Mouse (Mus musculus) midbrain, embryonic 14.5 days (tissue): ENCODE measurements around the gene Kmo. TPM values are rescaled to one million over a fixed set of nuclear protein-coding genes. Genes with fewer than 3 reads are reported as not detected.

Source experiments
- ATAC-seq: fragments of 200-750 bp; cut with Nextera tagmentation; 2 replicates; pipeline ENCODE4 v1.8.0; 2017; ENCODE audit warnings: moderate number of reproducible peaks, moderate library complexity; ENCODE audit not compliant: low FRiP score, low TSS enrichment
- DNase-seq: peaks from one replicate; pipeline ENCODE4 v3.0.0-alpha.2; 2015
- H3K27ac ChIP-seq: fragments of 300-500 bp; sonication (generic); replicated peaks from 2 replicates; pipeline ENCODE4 v1.5.1; 2014; ENCODE audit warnings: mild to moderate bottlenecking, low read depth, low read length, moderate library complexity
- H3K27me3 ChIP-seq: fragments of 300-500 bp; sonication (generic); 2 replicates; pipeline ENCODE4 v1.6.1; 2014; ENCODE audit warnings: low read length, control low read depth, mixed read lengths; ENCODE audit not compliant: control insufficient read depth, insufficient read depth
- H3K36me3 ChIP-seq: fragments of 300-500 bp; sonication (generic); 2 replicates; pipeline ENCODE4 v1.6.1; 2014; ENCODE audit warnings: low read length, control low read depth; ENCODE audit not compliant: control insufficient read depth, insufficient read depth
- H3K4me1 ChIP-seq: fragments of 300-500 bp; sonication (generic); 2 replicates; pipeline ENCODE4 v1.6.1; 2014; ENCODE audit warnings: mild to moderate bottlenecking, antibody characterized with exemption, low read length, control low read depth; ENCODE audit not compliant: control insufficient read depth, insufficient read depth
- H3K4me2 ChIP-seq: fragments of 300-500 bp; sonication (generic); 2 replicates; pipeline ENCODE4 v1.6.1; 2014; ENCODE audit warnings: mild to moderate bottlenecking, low read length, moderate library complexity
- H3K4me3 ChIP-seq: fragments of 300-500 bp; sonication (generic); replicated peaks from 2 replicates; pipeline ENCODE4 v1.5.1; 2014; ENCODE audit warnings: low read depth, low read length
- H3K9ac ChIP-seq: fragments of 300-500 bp; sonication (generic); replicated peaks from 2 replicates; pipeline ENCODE4 v1.6.1; 2014; ENCODE audit warnings: mild to moderate bottlenecking, low read length, moderate library complexity
- H3K9me3 ChIP-seq: fragments of 300-500 bp; sonication (generic); 2 replicates; pipeline ENCODE4 v1.6.1; 2016; ENCODE audit warnings: low read length, control low read depth, mixed read lengths; ENCODE audit not compliant: control insufficient read depth
- WGBS: fragments of 180-500 bp; shearing (Covaris S2); extraction: QIAGEN DNeasy Blood & Tissue Kit; methylation state at CpG from one replicate; pipeline ENCODE4 v1.1.7; 2014; 5-methylcytosine and 5-hydroxymethylcytosine counted together
- polyA plus RNA-seq: library from polyadenylated mRNA; unstranded; fragments of >200 nt; fragmentation: Nextera tagmentation; extraction: Ambion mirVana; gene quantifications from 2 replicates; pipeline ENCODE4 v1.2.1, GENCODE M21; 2014

Gene Kmo
- polyA plus RNA-seq, 1 experiment from 2014 or later, result not detected

DNA sequence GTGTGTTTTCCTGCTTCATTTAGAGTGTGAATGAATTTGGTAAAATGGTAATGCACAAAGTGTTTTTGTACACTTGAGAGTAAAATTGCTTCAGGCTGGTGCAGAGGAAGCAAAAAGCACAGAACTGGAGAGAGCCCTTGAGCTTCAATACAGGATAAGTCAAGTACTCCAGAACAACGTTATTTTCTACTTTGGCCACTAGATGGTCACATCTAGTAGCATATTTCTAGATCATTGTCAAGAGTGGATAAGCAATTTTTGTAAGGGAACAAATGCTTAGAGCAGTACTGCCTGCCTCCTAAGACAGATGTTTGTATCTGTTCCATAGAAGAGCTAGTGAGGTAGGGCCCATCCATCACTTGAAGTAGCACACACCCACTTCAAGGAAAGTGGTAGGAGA lies 51.4 kb downstream of the Kmo start:
- H3K4me3 ChIP-seq, result no peak overlapping the region
- H3K27me3 ChIP-seq, result no peaks in the 10 kb centered on the region
- H3K36me3 ChIP-seq, result no peaks in the 10 kb centered on the region
- no peak overlapping the region for H3K9ac ChIP-seq
- no peaks in the 10 kb centered on the region for H3K4me1 ChIP-seq
- 47% methylated on average over 1 of the region's 1 CpGs for WGBS
- DNase-seq, result peak; percentile 42
- H3K27ac ChIP-seq, result no peak overlapping the region
- no peak overlapping the region for H3K4me2 ChIP-seq
- H3K9me3 ChIP-seq, result no peaks in the 10 kb centered on the region
- no peak for ATAC-seq

DNA sequence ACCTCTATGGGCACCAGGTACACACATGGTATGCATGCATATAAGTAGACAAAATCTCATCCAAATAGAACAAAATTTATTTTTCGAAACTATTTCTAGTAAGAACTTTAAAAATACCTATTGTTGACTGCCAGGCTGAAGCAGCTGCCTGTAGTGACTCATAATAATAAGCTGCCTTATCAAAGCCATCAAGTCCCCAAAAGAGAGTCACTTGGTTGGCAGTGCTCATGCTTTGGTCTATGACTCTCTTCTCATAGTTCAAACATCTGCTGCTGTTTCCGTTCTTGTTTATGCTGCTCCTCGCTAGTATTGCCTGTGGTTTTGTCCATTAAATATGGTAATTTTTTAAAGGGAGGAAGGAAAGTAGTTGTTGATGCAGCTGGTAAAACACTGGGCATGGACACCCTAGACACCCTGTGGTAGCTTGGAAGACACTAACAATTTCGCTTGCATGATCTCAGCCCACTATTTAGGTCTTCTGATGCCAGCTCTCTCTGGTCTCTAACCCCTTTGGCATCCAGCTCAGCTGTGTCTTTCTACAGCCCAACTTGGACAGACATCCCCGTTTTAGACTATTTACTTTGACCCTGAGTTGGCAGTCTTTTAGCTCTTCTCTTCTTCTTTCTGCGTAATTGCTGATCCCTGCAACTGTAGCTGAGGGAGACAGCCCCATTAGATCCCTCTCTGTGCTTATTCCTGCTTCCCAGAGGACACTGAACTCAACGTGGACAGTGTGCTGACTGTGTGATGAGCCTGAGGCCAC lies 53.6 kb downstream of the Kmo start:
- Histone ChIP-seq H3K9me3 (no peaks in the 10 kb centered on the region), H3K36me3 (no peaks in the 10 kb centered on the region), H3K4me1 (no peaks in the 10 kb centered on the region), H3K9ac (no peak overlapping the region), H3K27ac (no peak overlapping the region), H3K4me2 (no peak overlapping the region), H3K27me3 (no peaks in the 10 kb centered on the region), H3K4me3 (no peak overlapping the region)
- DNase-seq (no peak), ATAC-seq (no peak)
- WGBS, result 89% methylated on average over 7 of the region's 7 CpGs

DNA sequence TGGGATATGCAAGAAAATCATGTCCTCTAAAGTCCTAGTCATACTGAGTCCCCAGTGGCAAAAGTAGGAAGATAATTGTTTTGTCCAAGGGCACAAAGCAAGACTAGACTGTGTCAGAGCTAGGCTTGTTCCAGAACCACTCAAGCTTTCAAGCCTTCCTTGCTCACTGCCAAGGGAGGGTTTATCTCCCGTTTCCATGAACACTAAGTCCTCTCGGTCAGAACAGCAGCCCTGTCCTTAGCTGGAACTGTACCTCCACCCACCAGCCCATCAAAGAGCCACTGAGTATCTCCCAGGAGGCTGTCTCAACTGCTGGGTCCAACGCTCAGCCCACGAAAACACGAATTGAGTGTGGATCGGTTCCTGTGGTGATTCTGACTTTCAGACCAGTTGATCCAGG lies 54.9 kb downstream of the Kmo start:
- Histone ChIP-seq H3K36me3 (no peaks in the 10 kb centered on the region), H3K27ac (no peak overlapping the region), H3K4me1 (no peaks in the 10 kb centered on the region), H3K4me3 (no peak overlapping the region), H3K4me2 (no peak overlapping the region), H3K9me3 (no peaks in the 10 kb centered on the region), H3K27me3 (no peaks in the 10 kb centered on the region), H3K9ac (no peak overlapping the region)
- WGBS, result 82% methylated on average over 6 of the region's 6 CpGs
- ATAC-seq (no peak), DNase-seq (no peak)

DNA sequence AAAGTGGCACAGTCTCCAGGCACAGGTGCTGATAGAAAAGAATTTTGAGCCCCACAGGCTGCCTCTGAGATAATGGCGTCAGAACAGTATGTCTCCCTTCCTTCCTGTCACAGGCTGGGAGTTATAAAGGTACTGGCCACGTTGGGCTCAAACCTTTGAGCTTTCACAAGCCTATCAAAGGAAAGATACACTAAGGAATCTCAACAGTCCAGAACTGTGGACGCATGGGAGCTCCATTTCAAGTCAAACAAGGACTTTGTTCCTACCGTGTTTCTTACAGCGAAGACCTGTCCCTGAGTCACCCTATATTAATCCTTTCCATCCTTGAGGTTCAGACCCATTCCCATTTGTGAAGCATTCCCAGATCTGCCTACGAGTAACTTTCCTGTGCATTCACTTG lies 57.3 kb downstream of the Kmo start:
- no peaks in the 10 kb centered on the region for H3K36me3 ChIP-seq
- ATAC-seq, result no peak
- H3K4me1 ChIP-seq, result no peaks in the 10 kb centered on the region
- no peak overlapping the region for H3K4me3 ChIP-seq
- WGBS, result 87% methylated on average over 6 of the region's 6 CpGs
- H3K9me3 ChIP-seq, result no peaks in the 10 kb centered on the region
- no peaks in the 10 kb centered on the region for H3K27me3 ChIP-seq
- H3K9ac ChIP-seq, result no peak overlapping the region
- no peak for DNase-seq
- H3K4me2 ChIP-seq, result no peak overlapping the region
- no peak overlapping the region for H3K27ac ChIP-seq

DNA sequence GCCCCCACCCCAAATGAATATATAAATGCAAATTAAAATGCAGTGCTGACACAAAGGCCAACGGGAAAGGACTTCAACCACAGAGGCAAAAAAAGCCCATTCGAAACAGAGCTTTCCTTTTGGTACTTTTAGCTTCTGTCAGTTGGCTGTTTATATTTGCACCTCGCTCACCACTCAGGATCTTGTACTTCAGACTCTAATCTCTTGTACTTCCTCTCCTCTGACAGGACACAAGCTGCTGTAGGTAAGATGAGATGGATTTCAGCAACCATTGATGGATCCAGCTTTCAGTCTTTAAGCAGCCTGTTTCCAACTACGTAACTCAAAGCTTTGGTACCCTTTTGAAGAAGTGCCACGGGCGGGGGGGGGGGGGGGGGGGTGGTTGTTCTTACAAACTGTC lies 60.8 kb downstream of the Kmo start:
- H3K4me1 ChIP-seq, result no peaks in the 10 kb centered on the region
- peaks cover 10% of the 10 kb centered on the region for H3K36me3 ChIP-seq
- H3K9ac ChIP-seq, result no peak overlapping the region
- DNase-seq, result no peak
- no peak for ATAC-seq
- H3K4me2 ChIP-seq, result no peak overlapping the region
- no peak overlapping the region for H3K4me3 ChIP-seq
- no peaks in the 10 kb centered on the region for H3K9me3 ChIP-seq
- WGBS, result 82% methylated on average over 6 of the region's 6 CpGs
- no peak overlapping the region for H3K27ac ChIP-seq
- no peaks in the 10 kb centered on the region for H3K27me3 ChIP-seq

DNA sequence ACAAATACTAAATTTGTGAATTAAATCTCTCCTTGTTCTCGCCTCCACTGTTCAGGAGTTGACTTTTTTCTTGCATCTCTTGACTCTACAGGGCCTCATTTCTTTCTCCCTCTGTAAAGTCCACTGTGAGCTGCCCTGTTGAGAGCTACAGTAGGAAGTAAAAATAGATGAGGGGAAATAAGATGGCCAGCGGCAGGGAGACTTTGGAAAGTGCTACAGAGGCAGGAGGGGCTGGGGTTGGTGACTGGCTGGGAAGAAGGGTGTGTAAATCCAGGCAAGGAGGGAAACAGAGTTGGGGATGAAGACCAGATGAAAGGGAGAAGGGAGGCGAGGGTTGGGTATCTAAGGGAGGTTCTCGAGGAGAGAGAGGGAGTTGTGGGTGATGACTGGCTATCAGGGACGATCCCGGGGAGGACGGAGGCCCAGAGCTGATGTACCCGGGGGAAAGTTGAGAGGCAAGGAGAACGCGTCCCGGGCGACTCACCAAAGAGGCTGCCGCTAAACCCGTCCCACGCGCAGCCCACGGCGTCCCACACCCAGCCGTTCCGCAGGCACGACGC lies 71.6 kb downstream of the Kmo start:
- Histone ChIP-seq H3K27me3 (no peaks in the 10 kb centered on the region), H3K36me3 (peaks cover 4% of the 10 kb centered on the region; the same call in 1 of the 2 replicates), H3K4me2 (peak overlapping the region; percentile 92), H3K9me3 (no peaks in the 10 kb centered on the region), H3K4me3 (peak overlapping the region; percentile 82), H3K27ac (peak overlapping the region; percentile 90), H3K9ac (peak overlapping the region; percentile 84), H3K4me1 (peaks cover 22% of the 10 kb centered on the region)
- WGBS, result under 1% methylated on average over 22 of the region's 22 CpGs
- no peak for ATAC-seq
- DNase-seq, result peak; percentile 41

DNA sequence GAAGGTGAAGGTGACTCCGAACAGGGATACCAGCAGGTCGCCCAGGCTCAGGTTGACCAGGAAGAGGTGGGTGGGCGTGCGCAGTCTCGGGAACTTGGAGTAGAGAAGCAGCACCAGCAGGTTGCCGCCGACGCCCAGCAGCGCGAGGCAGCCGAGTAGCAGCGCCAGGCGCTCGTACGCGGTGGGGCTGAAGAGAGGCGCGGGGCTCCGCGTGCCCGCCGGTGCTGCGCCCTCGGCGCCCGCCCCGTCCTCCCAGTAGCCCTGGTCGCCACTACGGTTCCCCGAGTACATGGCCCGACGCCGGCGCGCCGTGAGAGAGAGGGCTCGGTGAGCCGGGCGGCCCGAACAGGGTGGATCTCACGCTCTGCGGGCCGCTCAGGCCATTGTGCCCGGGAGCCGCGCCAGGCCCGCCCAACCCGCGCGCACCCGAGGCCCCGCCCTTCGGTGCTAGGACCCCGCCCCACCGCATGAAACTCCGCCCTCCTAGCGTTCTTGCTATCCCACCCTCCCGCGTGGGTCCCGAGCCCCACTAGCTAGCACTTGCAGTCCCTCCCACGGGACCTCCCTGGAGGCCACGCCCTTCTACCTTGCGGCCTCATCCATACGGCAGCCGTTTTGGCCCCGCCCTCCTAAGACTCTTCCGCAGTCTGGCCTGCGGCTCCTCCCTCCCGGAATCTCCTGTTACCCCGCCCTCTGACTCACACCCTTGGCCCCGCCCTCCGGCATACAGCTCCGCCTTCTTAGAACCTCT lies 72.2 kb downstream of the Kmo start, which contains the start of the genes Opn3 and Chml:
TSS of gene Opn3 (minus strand) at position 531 of the 751 bp plus-strand sequence.
TSS of gene Chml (minus strand) at position 656 of the 751 bp plus-strand sequence.
- ATAC-seq, result peak; percentile 95
- Histone ChIP-seq H3K27ac (peak within 1 kb of the TSS; percentile 90), H3K4me1 (peaks cover 22% of the 10 kb centered on the region), H3K36me3 (no peaks in the 10 kb centered on the region), H3K4me3 (peak within 1 kb of the TSS; percentile 82), H3K9me3 (no peaks in the 10 kb centered on the region), H3K4me2 (peak within 1 kb of the TSS; percentile 92), H3K9ac (peak within 1 kb of the TSS; percentile 84), H3K27me3 (no peaks in the 10 kb centered on the region)
- under 1% methylated on average over 71 of the region's 73 CpGs for WGBS
- DNase-seq, result peak; percentile 99

DNA sequence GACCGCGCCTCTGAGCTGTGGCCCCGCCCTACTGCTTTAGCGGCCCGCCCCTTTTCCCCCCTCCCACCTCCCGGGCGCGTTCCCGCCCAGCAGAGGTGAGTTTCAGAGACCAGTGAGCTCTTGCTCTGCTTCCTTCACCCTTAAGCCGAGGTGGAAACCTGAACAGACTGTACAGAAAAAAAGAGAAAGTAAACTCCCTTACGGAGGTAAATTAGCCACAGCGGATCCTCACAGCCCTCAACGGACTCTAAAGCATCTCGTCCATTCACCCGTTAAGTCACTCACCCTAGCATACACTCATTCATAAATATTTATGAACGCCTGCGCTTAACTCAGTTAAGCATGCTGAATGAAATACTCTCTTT lies 72.8 kb downstream of the Kmo start:
- H3K4me3 ChIP-seq, result peak overlapping the region; percentile 82
- H3K27ac ChIP-seq, result peak overlapping the region; percentile 90
- peak overlapping the region; percentile 92 for H3K4me2 ChIP-seq
- H3K9me3 ChIP-seq, result no peaks in the 10 kb centered on the region
- H3K36me3 ChIP-seq, result no peaks in the 10 kb centered on the region
- no peaks in the 10 kb centered on the region for H3K27me3 ChIP-seq
- peaks cover 22% of the 10 kb centered on the region for H3K4me1 ChIP-seq
- DNase-seq, result no peak
- no peak for ATAC-seq
- H3K9ac ChIP-seq, result no peak overlapping the region; the same call in 1 of the 2 replicates
- under 1% methylated on average over 17 of the region's 17 CpGs for WGBS
